Mouse (Mus musculus) cerebellum, adult 2 months (tissue): ENCODE data around the gene Afg1l.

ENCODE experiments used
- CTCF ChIP-seq: fragments of 200-500 bp; IDR thresholded peaks from 2 replicates; pipeline ENCODE4 v1.5.1; 2011; ENCODE audit warnings: low read depth, mild to moderate bottlenecking, control low read depth, low read length, moderate library complexity, borderline replicate concordance; ENCODE audit not compliant: insufficient read depth
- POLR2A ChIP-seq: fragments of 200-500 bp; IDR thresholded peaks from 2 replicates; pipeline ENCODE4 v1.6.1; 2011; ENCODE audit warnings: low read length, control low read depth, borderline replicate concordance; ENCODE audit not compliant: insufficient read depth

GRCm38 (mm10) chr10:42491158-42491557 is 12.8 kb upstream of the Afg1l start:
- TF ChIP-seq CTCF (no peak), POLR2A (no peak)
